22 mouse cellular contexts compared by ENCODE assay signal in the genomic region with DNA sequence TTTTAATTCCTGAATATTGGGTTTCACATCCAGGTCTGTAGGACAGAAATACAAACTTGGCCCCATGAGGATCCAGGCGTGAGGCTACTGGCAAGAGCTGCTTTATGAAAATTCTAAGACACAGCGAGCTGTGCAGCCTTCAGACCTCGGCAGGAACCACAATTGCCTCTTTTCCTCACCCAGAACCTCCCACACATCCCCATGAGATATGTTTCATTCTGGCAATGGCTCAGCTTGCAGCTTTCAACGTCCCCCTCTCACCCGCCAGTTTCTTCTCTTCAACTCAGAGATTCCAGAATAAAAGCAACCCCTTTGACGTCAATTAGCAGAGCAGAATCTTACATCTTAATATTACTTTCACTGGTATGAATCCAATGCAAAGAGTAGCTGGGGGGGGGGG. TPM values are rescaled to one million over a fixed set of nuclear protein-coding genes. Genes with fewer than 3 reads are reported as not detected.
A peak's percentile ranks its signal among the peaks of the same experiment; 100 is the strongest.
DNase-seq lines count a peak whose midpoint lies in the region; ATAC-seq and TF ChIP-seq lines count a peak whose summit lies in the region.
"Had no signal": no experiment of that assay in that cellular context is flagged by ENCODE, and none has a peak within 500 bp of the region (broad histone marks: within the 10 kb centered on the region; RNA-seq: fewer than 3 reads in every experiment).

No protein-coding gene starts in this region.

- H3K27me3 ChIP-seq in kidney, postnatal 0 days (ENCODE audit: insufficient read depth, low read length): no peaks in the 10 kb centered on the region
- no peaks in the 10 kb centered on the region for H3K27me3 ChIP-seq in kidney, embryonic 14.5 days (ENCODE audit: control insufficient read depth, insufficient read depth, low read length)
- no peaks in the 10 kb centered on the region for H3K27me3 ChIP-seq in CH12.LX (replicated peaks)
- H3K27me3 ChIP-seq: embryonic facial prominence, embryonic 12.5 days; forebrain, embryonic 12.5 days; heart, embryonic 12.5 days had no signal

- H3K27ac ChIP-seq in kidney, postnatal 0 days: no peak overlapping the region
- no peak overlapping the region for H3K27ac ChIP-seq in kidney, embryonic 14.5 days (ENCODE audit: low read depth, low read length)
- H3K27ac ChIP-seq in CH12.LX (ENCODE audit: insufficient read depth, low read depth): no peak overlapping the region
- H3K27ac ChIP-seq: embryonic facial prominence, embryonic 12.5 days; forebrain, embryonic 12.5 days; hindbrain, embryonic 10.5 days; hindbrain, embryonic 14.5 days had no signal

- H3K9ac ChIP-seq in kidney, postnatal 0 days (ENCODE audit: low read depth, low read length): no peak overlapping the region
- no peak overlapping the region for H3K9ac ChIP-seq in kidney, embryonic 14.5 days (ENCODE audit: low read depth, low read length)
- no peak overlapping the region for H3K9ac ChIP-seq in CH12.LX (ENCODE audit: insufficient read depth, low read depth)
- H3K9ac ChIP-seq: embryonic facial prominence, embryonic 12.5 days; forebrain, embryonic 12.5 days; heart, embryonic 12.5 days; hindbrain, embryonic 14.5 days had no signal

- TF ChIP-seq CTCF in kidney, postnatal 0 days (IDR thresholded peaks at IDR 0.05; ENCODE audit: low read depth): no peak
- TF ChIP-seq CTCF in CH12.LX (conservative IDR thresholded peaks at IDR 0.05 in 1 of 2, IDR thresholded peaks at IDR 0.05 in 1 of 2; ENCODE audit: low read depth in 2 of 2, low read length in 2 of 2): no peak

- DNase-seq in kidney, postnatal 0 days (ENCODE audit: low spot score): peak; percentile 55
- DNase-seq in left cerebral cortex, adult 18-20 months (ENCODE audit: low spot score in 2 of 2): peak; percentile 3 to 11
- no peak for DNase-seq in left cerebral cortex, postnatal 4 days
- peak; percentile 17 for DNase-seq in CH12.LX (ENCODE audit: extremely low read depth)
- peak; percentile 68 for DNase-seq in brain, adult 2 months (ENCODE audit: low read depth, low spot score)
- no peak for DNase-seq in gastrocnemius, adult 18-20 months (ENCODE audit: low spot score)
- DNase-seq: adrenal gland, adult 8-10 months; adrenal gland, postnatal 36 days; cerebellum, adult 11 months; cerebellum, adult 8-10 months; cerebellum, postnatal 14 days; embryo, embryonic 11 days; gastrocnemius, postnatal 14 days had no signal

- 0 out of 2 replicates have a peak, but pooled peaks have one; percentile 33 for TF ChIP-seq EP300 in CH12.LX (IDR thresholded peaks at IDR 0.05; ENCODE audit: low read length)

- no peaks in the 10 kb centered on the region for H3K9me3 ChIP-seq in kidney, postnatal 0 days (replicated peaks; ENCODE audit: low read length)
- no peaks in the 10 kb centered on the region for H3K9me3 ChIP-seq in kidney, embryonic 14.5 days (ENCODE audit: control insufficient read depth, low read length)
- no peaks in the 10 kb centered on the region for H3K9me3 ChIP-seq in CH12.LX (replicated peaks; ENCODE audit: low read length)
- H3K9me3 ChIP-seq: embryonic facial prominence, embryonic 12.5 days; forebrain, embryonic 12.5 days; G1E; hindbrain, embryonic 10.5 days had no signal

- no peaks in the 10 kb centered on the region for H3K36me3 ChIP-seq in kidney, postnatal 0 days (ENCODE audit: insufficient read depth, low read length)
- no peaks in the 10 kb centered on the region for H3K36me3 ChIP-seq in kidney, embryonic 14.5 days (ENCODE audit: control insufficient read depth, insufficient read depth, low read length)
- no peaks in the 10 kb centered on the region for H3K36me3 ChIP-seq in CH12.LX (replicated peaks in 1 of 2; ENCODE audit: control insufficient read depth in 1 of 2, insufficient read depth in 1 of 2, low read length in 1 of 2)
- H3K36me3 ChIP-seq: embryonic facial prominence, embryonic 12.5 days; forebrain, embryonic 12.5 days; G1E; heart, embryonic 12.5 days; hindbrain, embryonic 10.5 days had no signal

- in situ Hi-C loops in CH12.LX (cut with MboI; ENCODE audit: low pct_ligation_motif_present, low pct_unique_long_range_greater_than_20kb, low sequenced_read_pairs): no loop called here

- TF ChIP-seq RAD21 in CH12.LX (IDR thresholded peaks at IDR 0.05; ENCODE audit: low read depth, low read length): no peak

- intact Hi-C loops in left cerebral cortex, postnatal 4 days (cut with DNase I): no loop called here

- H3K4me2 ChIP-seq in kidney, postnatal 0 days (ENCODE audit: low read length): no peak overlapping the region
- H3K4me2 ChIP-seq in kidney, embryonic 14.5 days (replicated peaks; ENCODE audit: low read depth, low read length): no peak overlapping the region
- no peak overlapping the region for H3K4me2 ChIP-seq in CH12.LX (ENCODE audit: insufficient read depth, low read depth, poor library complexity, severe bottlenecking)
- H3K4me2 ChIP-seq: embryonic facial prominence, embryonic 12.5 days; forebrain, embryonic 12.5 days; heart, embryonic 12.5 days; hindbrain, embryonic 14.5 days had no signal

- WGBS in kidney, postnatal 0 days: 45% methylated on average over 6 of the region's 6 CpGs
- 50% methylated on average over 6 of the region's 6 CpGs for WGBS in kidney, embryonic 14.5 days

- H3K4me1 ChIP-seq in kidney, postnatal 0 days (replicated peaks; ENCODE audit: insufficient read depth, low read length): no peaks in the 10 kb centered on the region
- no peaks in the 10 kb centered on the region for H3K4me1 ChIP-seq in kidney, embryonic 14.5 days (ENCODE audit: control insufficient read depth, insufficient read depth, low read length)
- H3K4me1 ChIP-seq in CH12.LX (ENCODE audit: control insufficient read depth in 1 of 2, insufficient read depth in 2 of 2): peaks cover 0 to 14% of the 10 kb centered on the region in 2 experiments; a peak in 2 of 4 replicates
- H3K4me1 ChIP-seq: embryonic facial prominence, embryonic 12.5 days; forebrain, embryonic 12.5 days; heart, embryonic 12.5 days; hindbrain, embryonic 10.5 days had no signal

- TF ChIP-seq POLR2A in CH12.LX (IDR thresholded peaks at IDR 0.05; ENCODE audit: low read depth, low read length): no peak

- ATAC-seq in kidney, postnatal 0 days (replicated peaks; ENCODE audit: low FRiP score, low read depth): no peak
- no peak for ATAC-seq in kidney, embryonic 14.5 days (ENCODE audit: low FRiP score, low TSS enrichment)
- ATAC-seq: forebrain, embryonic 16.5 days had no signal

- H3K79me2 ChIP-seq in CH12.LX (replicated peaks; ENCODE audit: control insufficient read depth, extremely low read depth, insufficient read depth, poor library complexity, severe bottlenecking): no peaks in the 10 kb centered on the region

- no peak overlapping the region for H3K4me3 ChIP-seq in kidney, postnatal 0 days (replicated peaks; ENCODE audit: low read depth, low read length)
- no peak overlapping the region for H3K4me3 ChIP-seq in kidney, embryonic 14.5 days (ENCODE audit: low read length)
- no peak overlapping the region for H3K4me3 ChIP-seq in CH12.LX (replicated peaks in 1 of 3; ENCODE audit: low read depth in 2 of 3, low read length in 2 of 3, poor library complexity in 1 of 3)
- H3K4me3 ChIP-seq: embryonic facial prominence, embryonic 12.5 days; forebrain, embryonic 12.5 days; heart, embryonic 12.5 days; hindbrain, embryonic 10.5 days had no signal

- dilution Hi-C loops in CH12.LX (cut with MboI; ENCODE audit: extremely low pct_ligation_motif_present, extremely low pct_unique_long_range_greater_than_20kb, low sequenced_read_pairs): no loop called here

TF ChIP-seq in CH12.LX, 34 proteins besides CTCF, POLR2A, EP300 and RAD21:
- TF ChIP-seq ZC3H11A (IDR thresholded peaks at IDR 0.05; ENCODE audit: low read depth, low read length): no peak
- no peak for TF ChIP-seq MAX (IDR thresholded peaks at IDR 0.05; ENCODE audit: low read length)

RNA-seq across cellular contexts. Expression of a gene that starts 25.0 kb away (rescaled TPM):
- 0.66 and 0.99 TPM in 2 replicates for polyA plus RNA-seq in kidney, postnatal 0 days (2015; fragmentation: Nextera tagmentation; extraction: Ambion mirVana)
- polyA plus RNA-seq in kidney, embryonic 14.5 days (2014; fragmentation: Nextera tagmentation; extraction: Ambion mirVana): 0.22 and 0.33 TPM in 2 replicates
- under 1 TPM; 0.59 to 0.79 TPM for total RNA-seq in left cerebral cortex, adult 18-20 months (2021)
- 1 to 10 TPM in 1 of 2 experiments, under 1 TPM in 1; 0.64 to 1.1 TPM for total RNA-seq in left cerebral cortex, postnatal 4 days (2021)
- total RNA-seq in CH12.LX (2012; rRNA removed) (0.08 and 0.17 TPM in 2 replicates), CH12.LX (2014; rRNA removed) (0.04 and 0.07 TPM in 2 replicates)
- 0.07 and 0.09 TPM in 2 replicates for polyA plus RNA-seq in CH12.LX (2012; ENCODE audit: insufficient read length, low read depth)
- under 1 TPM; 0.16 to 0.45 TPM for total RNA-seq in gastrocnemius, adult 18-20 months (2021)
- total RNA-seq: common myeloid progenitor, adult 5-6 weeks had no signal
- polyA plus RNA-seq: G1E had no signal

Comparison
In these comparisons a context has a peak if more than half of its experiments do, and no peak if none do; other contexts are left out.
1. DNase-seq: peak in kidney, postnatal 0 days (single experiment), left cerebral cortex, adult 18-20 months (2 of 2), CH12.LX (single experiment) and brain, adult 2 months (single experiment); none in left cerebral cortex, postnatal 4 days (single experiment) and gastrocnemius, adult 18-20 months (single experiment).